Mouse (Mus musculus): ENCODE data around the gene Olfr605. TPM values are rescaled to one million over a fixed set of nuclear protein-coding genes. Genes with fewer than 3 reads are reported as not detected.

Olfr605 gene
- polyA plus RNA-seq, 1 experiment from 2014 or later, result not detected

DNA sequence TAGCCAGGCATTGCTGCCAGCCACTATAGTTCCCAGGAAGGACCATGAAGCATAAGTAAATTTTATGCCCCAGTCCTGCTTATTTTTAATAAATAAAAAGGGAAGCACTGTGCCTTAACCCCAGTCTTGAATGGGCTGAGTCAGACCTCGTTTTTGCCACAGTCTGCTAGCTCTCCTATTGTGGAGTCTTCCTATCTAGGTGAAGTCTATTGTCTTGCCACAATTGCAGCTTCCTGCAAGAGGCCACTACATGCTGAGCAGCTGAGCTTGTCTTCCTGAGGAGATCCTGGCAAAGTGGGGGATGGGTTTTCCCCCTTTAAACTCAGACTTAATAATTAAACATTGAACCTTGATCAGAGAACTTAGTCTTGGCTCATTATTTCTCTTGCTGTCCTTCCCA, 46.3 kb downstream of the Olfr605 start:
- WGBS, result 9% methylated on average over 1 of the region's 1 CpGs
- Histone ChIP-seq H3K27me3 (ENCODE audit: insufficient read depth, low read length) (no peaks in the 10 kb centered on the region), H3K36me3 (ENCODE audit: insufficient read depth, low read length) (no peaks in the 10 kb centered on the region), H3K4me3 (replicated peaks; ENCODE audit: low read depth, low read length) (no peak overlapping the region), H3K4me2 (ENCODE audit: low read length) (no peak overlapping the region), H3K9ac (ENCODE audit: low read depth, low read length) (no peak overlapping the region), H3K27ac (no peak overlapping the region), H3K4me1 (replicated peaks; ENCODE audit: insufficient read depth, low read length) (no peaks in the 10 kb centered on the region), H3K9me3 (replicated peaks; ENCODE audit: low read length) (no peaks in the 10 kb centered on the region)
- no peak for ATAC-seq (replicated peaks; ENCODE audit: low FRiP score, low read depth)
- no peak for TF ChIP-seq CTCF (IDR thresholded peaks at IDR 0.05; ENCODE audit: low read depth)
- DNase-seq (ENCODE audit: low spot score), result no peak

DNA sequence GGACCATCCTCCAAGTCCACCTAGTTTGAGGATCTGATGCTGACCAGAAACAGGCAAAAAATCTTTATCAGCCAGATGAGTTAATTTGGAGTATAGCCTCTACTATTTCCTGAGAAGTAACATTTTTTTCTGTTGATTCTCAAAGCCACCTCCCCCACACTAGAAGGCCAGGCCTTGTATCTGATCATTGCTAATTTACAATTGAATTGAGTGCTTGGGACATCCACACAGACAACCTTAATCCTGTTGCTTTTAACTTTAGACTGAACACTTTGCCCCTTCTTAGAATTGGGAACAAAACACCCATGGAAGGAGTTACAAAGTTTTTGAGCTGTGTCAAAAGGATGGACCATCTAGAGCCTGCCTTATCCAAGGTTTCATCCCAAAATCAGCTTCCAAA, 47.5 kb downstream of the Olfr605 start:
- H3K36me3 ChIP-seq (ENCODE audit: insufficient read depth, low read length), result no peaks in the 10 kb centered on the region
- no peaks in the 10 kb centered on the region for H3K27me3 ChIP-seq (ENCODE audit: insufficient read depth, low read length)
- no peak for DNase-seq (ENCODE audit: low spot score)
- H3K9ac ChIP-seq (ENCODE audit: low read depth, low read length), result no peak overlapping the region
- H3K27ac ChIP-seq, result no peak overlapping the region
- no peaks in the 10 kb centered on the region for H3K9me3 ChIP-seq (replicated peaks; ENCODE audit: low read length)
- no peaks in the 10 kb centered on the region for H3K4me1 ChIP-seq (replicated peaks; ENCODE audit: insufficient read depth, low read length)
- no peak for ATAC-seq (replicated peaks; ENCODE audit: low FRiP score, low read depth)
- H3K4me2 ChIP-seq (ENCODE audit: low read length), result no peak overlapping the region
- TF ChIP-seq CTCF (IDR thresholded peaks at IDR 0.05; ENCODE audit: low read depth), result no peak
- H3K4me3 ChIP-seq (replicated peaks; ENCODE audit: low read depth, low read length), result no peak overlapping the region

Small RNA genes within 50 kb of the gene (microRNA-seq; reads per million reads assigned to microRNA genes)
- gene Gm25774, result not detected

Other genes with a start within 250 kb of the Olfr605 start
- gene Olfr593, start 233.6 kb downstream of the Olfr605 start, polyA plus RNA-seq (2015; fragmentation: Nextera tagmentation; extraction: Ambion mirVana), result not detected in 2 replicates
- gene Olfr594, start 228.4 kb downstream of the Olfr605 start, polyA plus RNA-seq (2015; fragmentation: Nextera tagmentation; extraction: Ambion mirVana), result not detected in 2 replicates
- gene Usp17ld, start 192.9 kb downstream of the Olfr605 start, polyA plus RNA-seq (2015; fragmentation: Nextera tagmentation; extraction: Ambion mirVana), result not detected in 2 replicates
- gene Olfr596, start 139.8 kb downstream of the Olfr605 start, polyA plus RNA-seq (2015; fragmentation: Nextera tagmentation; extraction: Ambion mirVana), result not detected in 2 replicates
- not detected in 2 replicates for gene Olfr597, start 129.1 kb downstream of the Olfr605 start, polyA plus RNA-seq (2015; fragmentation: Nextera tagmentation; extraction: Ambion mirVana)
- not detected in 2 replicates for gene Olfr598, start 121.9 kb downstream of the Olfr605 start, polyA plus RNA-seq (2015; fragmentation: Nextera tagmentation; extraction: Ambion mirVana)
- not detected in 2 replicates for gene Olfr599, start 109.5 kb downstream of the Olfr605 start, polyA plus RNA-seq (2015; fragmentation: Nextera tagmentation; extraction: Ambion mirVana)
- not detected in 2 replicates for gene Olfr600, start 95.8 kb downstream of the Olfr605 start, polyA plus RNA-seq (2015; fragmentation: Nextera tagmentation; extraction: Ambion mirVana)
- not detected in 2 replicates for gene Olfr601, start 82.8 kb downstream of the Olfr605 start, polyA plus RNA-seq (2015; fragmentation: Nextera tagmentation; extraction: Ambion mirVana)
- gene Olfr603, start 59.3 kb downstream of the Olfr605 start, polyA plus RNA-seq (2015; fragmentation: Nextera tagmentation; extraction: Ambion mirVana), result not detected in 2 replicates
- gene Usp17lc, start 30.4 kb downstream of the Olfr605 start, polyA plus RNA-seq (2015; fragmentation: Nextera tagmentation; extraction: Ambion mirVana), result not detected in 2 replicates
- gene Olfr606, start 3.6 kb upstream of the Olfr605 start, polyA plus RNA-seq (2015; fragmentation: Nextera tagmentation; extraction: Ambion mirVana), result not detected in 2 replicates
- not detected in 2 replicates for gene Olfr607, start 18.7 kb upstream of the Olfr605 start, polyA plus RNA-seq (2015; fragmentation: Nextera tagmentation; extraction: Ambion mirVana)
- not detected in 2 replicates for gene Olfr608, start 24.4 kb upstream of the Olfr605 start, polyA plus RNA-seq (2015; fragmentation: Nextera tagmentation; extraction: Ambion mirVana)
- gene Olfr609, start 52.6 kb upstream of the Olfr605 start, polyA plus RNA-seq (2015; fragmentation: Nextera tagmentation; extraction: Ambion mirVana), result not detected in 2 replicates
- not detected in 2 replicates for gene Olfr610, start 66.7 kb upstream of the Olfr605 start, polyA plus RNA-seq (2015; fragmentation: Nextera tagmentation; extraction: Ambion mirVana)
- not detected in 2 replicates for gene Olfr611, start 75.4 kb upstream of the Olfr605 start, polyA plus RNA-seq (2015; fragmentation: Nextera tagmentation; extraction: Ambion mirVana)
- not detected in 2 replicates for gene Olfr612, start 97.3 kb upstream of the Olfr605 start, polyA plus RNA-seq (2015; fragmentation: Nextera tagmentation; extraction: Ambion mirVana)
- gene Olfr613, start 102.6 kb upstream of the Olfr605 start, polyA plus RNA-seq (2015; fragmentation: Nextera tagmentation; extraction: Ambion mirVana), result not detected in 2 replicates
- not detected in 2 replicates for gene Olfr615, start 110.6 kb upstream of the Olfr605 start, polyA plus RNA-seq (2015; fragmentation: Nextera tagmentation; extraction: Ambion mirVana)
- not detected in 2 replicates for gene Olfr616, start 123.7 kb upstream of the Olfr605 start, polyA plus RNA-seq (2015; fragmentation: Nextera tagmentation; extraction: Ambion mirVana)
- gene Olfr617, start 127.6 kb upstream of the Olfr605 start, polyA plus RNA-seq (2015; fragmentation: Nextera tagmentation; extraction: Ambion mirVana), result not detected in 2 replicates
- not detected in 2 replicates for gene Olfr618, start 144.7 kb upstream of the Olfr605 start, polyA plus RNA-seq (2015; fragmentation: Nextera tagmentation; extraction: Ambion mirVana)
- gene Olfr619, start 155.1 kb upstream of the Olfr605 start, polyA plus RNA-seq (2015; fragmentation: Nextera tagmentation; extraction: Ambion mirVana), result not detected in 2 replicates
- gene Olfr620, start 167.1 kb upstream of the Olfr605 start, polyA plus RNA-seq (2015; fragmentation: Nextera tagmentation; extraction: Ambion mirVana), result not detected in 2 replicates
- gene Olfr622, start 197.3 kb upstream of the Olfr605 start, polyA plus RNA-seq (2015; fragmentation: Nextera tagmentation; extraction: Ambion mirVana), result not detected in 2 replicates
- not detected in 2 replicates for gene Olfr623, start 218.3 kb upstream of the Olfr605 start, polyA plus RNA-seq (2015; fragmentation: Nextera tagmentation; extraction: Ambion mirVana)
- 0.01 and 0.04 TPM in 2 replicates for gene Olfr624, start 225.8 kb upstream of the Olfr605 start, polyA plus RNA-seq (2015; fragmentation: Nextera tagmentation; extraction: Ambion mirVana)
- not detected in 2 replicates for gene Olfr625-ps1, start 237.3 kb upstream of the Olfr605 start, polyA plus RNA-seq (2015; fragmentation: Nextera tagmentation; extraction: Ambion mirVana)